Mouse (Mus musculus) CH12.LX (cell line): ENCODE results near the gene Chml.

Source experiments
- CTCF ChIP-seq, 2 experiments: IDR thresholded peaks in 1 of 2; conservative IDR thresholded peaks in 1 of 2; 2 replicates each; pipeline ENCODE4 v1.5.1; 2011 to 2012; ENCODE audit warnings: low read depth in 2 of 2, low read length in 2 of 2, improper control_type of control experiment in 1 of 2, inconsistent platforms in 1 of 2, mild to moderate bottlenecking in 1 of 2, moderate library complexity in 1 of 2
- GABPA ChIP-seq: IDR thresholded peaks from 2 replicates; pipeline ENCODE4 v1.6.1; 2012; ENCODE audit warnings: low read depth, low read length, improper control_type of control experiment, inconsistent platforms; ENCODE audit not compliant: insufficient replicate concordance
- HCFC1 ChIP-seq: IDR thresholded peaks from 2 replicates; pipeline ENCODE4 v1.6.1; 2012; ENCODE audit warnings: low read depth, mild to moderate bottlenecking, inconsistent platforms, low read length, improper control_type of control experiment
- IRF4 ChIP-seq: IDR thresholded peaks from 2 replicates; pipeline ENCODE4 v1.6.1; 2014; ENCODE audit warnings: low read depth, mild to moderate bottlenecking, inconsistent platforms, low read length, improper control_type of control experiment
- JUND ChIP-seq: conservative IDR thresholded peaks from 2 replicates; pipeline ENCODE4 v1.6.1; 2011; ENCODE audit warnings: low read depth, low read length, improper control_type of control experiment
- KAT2A ChIP-seq: IDR thresholded peaks from 2 replicates; pipeline ENCODE4 v1.6.1; 2012; ENCODE audit warnings: low read length, improper control_type of control experiment, inconsistent platforms; ENCODE audit not compliant: insufficient replicate concordance
- MAFK ChIP-seq: IDR thresholded peaks from 2 replicates; pipeline ENCODE4 v1.6.1; 2011; ENCODE audit warnings: low read length, improper control_type of control experiment; ENCODE audit not compliant: insufficient replicate concordance
- MEF2A ChIP-seq: IDR thresholded peaks from 2 replicates; pipeline ENCODE4 v1.6.1; 2014; ENCODE audit warnings: low read depth, mild to moderate bottlenecking, inconsistent platforms, low read length, improper control_type of control experiment, borderline replicate concordance
- POLR2A ChIP-seq: IDR thresholded peaks from 2 replicates; pipeline ENCODE4 v1.6.1; 2011; ENCODE audit warnings: low read depth, mild to moderate bottlenecking, improper control_type of control experiment, low read length
- SMC3 ChIP-seq: IDR thresholded peaks from 2 replicates; pipeline ENCODE4 v1.6.1; 2011; ENCODE audit warnings: low read depth, low read length, improper control_type of control experiment
- TBP ChIP-seq: conservative IDR thresholded peaks from 2 replicates; pipeline ENCODE4 v1.6.1; 2011; ENCODE audit warnings: low read depth, low read length, improper control_type of control experiment
- ZC3H11A ChIP-seq: IDR thresholded peaks from 2 replicates; pipeline ENCODE4 v1.6.1; 2012; ENCODE audit warnings: low read depth, mild to moderate bottlenecking, inconsistent platforms, low read length, improper control_type of control experiment
- ZMIZ1 ChIP-seq: IDR thresholded peaks from 2 replicates; pipeline ENCODE4 v1.6.1; 2012; ENCODE audit warnings: low read depth, mild to moderate bottlenecking, inconsistent platforms, low read length, improper control_type of control experiment
- ZNF384 ChIP-seq: IDR thresholded peaks from 2 replicates; pipeline ENCODE4 v1.6.1; 2012; ENCODE audit warnings: low read depth, low read length, improper control_type of control experiment, inconsistent platforms

DNA sequence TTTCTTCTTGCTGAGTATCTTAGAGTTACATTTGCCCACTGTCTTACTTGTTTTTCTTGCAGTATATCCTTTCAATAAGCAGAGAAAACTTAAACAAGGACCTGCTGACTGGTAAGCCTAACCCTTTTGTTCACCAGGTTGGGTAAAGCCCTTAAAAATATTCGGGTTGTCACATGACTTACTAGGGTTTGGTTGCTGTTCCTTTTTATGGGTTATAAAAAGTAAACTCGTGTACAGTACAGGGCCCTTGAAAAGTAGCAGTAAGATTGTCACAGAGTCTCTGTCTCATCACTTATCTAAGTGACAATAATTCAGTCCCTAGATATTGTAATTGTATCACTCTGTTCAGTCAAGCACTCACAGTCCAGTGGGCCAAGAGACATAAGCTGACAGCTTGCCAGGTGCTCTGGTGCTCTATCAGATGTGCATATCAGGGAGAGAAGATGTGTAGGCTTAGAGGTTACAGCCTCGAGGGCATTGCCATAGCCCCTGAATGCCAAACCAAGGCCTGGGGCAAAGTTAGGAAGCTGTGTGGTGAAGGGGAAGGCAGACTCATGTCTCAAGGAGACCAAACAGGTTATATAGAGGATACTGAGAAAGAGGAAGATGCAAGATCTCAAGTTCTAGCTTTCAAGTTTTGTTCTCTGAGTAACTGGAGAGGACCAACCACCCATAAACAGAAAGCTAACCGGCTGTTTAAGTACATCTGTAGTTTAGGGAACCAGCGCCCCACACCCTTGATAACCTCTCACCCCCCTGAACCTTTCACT, 49.0 kb downstream of the Chml start:
- TF ChIP-seq TBP (no peak), CTCF (conservative IDR thresholded peaks at IDR 0.05 in 1 of 2, IDR thresholded peaks at IDR 0.05 in 1 of 2; ENCODE audit: low read depth in 2 of 2, low read length in 2 of 2) (no peak), ZMIZ1 (no peak), IRF4 (no peak), POLR2A (no peak), ZC3H11A (no peak), ZNF384 (no peak), MEF2A (no peak), KAT2A (no peak), SMC3 (no peak), MAFK (no peak), JUND (no peak), GABPA (no peak), HCFC1 (no peak)
